Mouse (Mus musculus) heart, postnatal 0 days (tissue): Measurements from ENCODE around the gene Ptprn2.

Experiments
- CTCF ChIP-seq: IDR thresholded peaks from 2 replicates; pipeline ENCODE4 v1.5.1; 2016; ENCODE audit warnings: antibody characterized with exemption, control low read depth, low read depth
- EP300 ChIP-seq: IDR thresholded peaks from 2 replicates; pipeline ENCODE4 v1.6.1; 2016; ENCODE audit warnings: antibody characterized with exemption, low read depth

DNA sequence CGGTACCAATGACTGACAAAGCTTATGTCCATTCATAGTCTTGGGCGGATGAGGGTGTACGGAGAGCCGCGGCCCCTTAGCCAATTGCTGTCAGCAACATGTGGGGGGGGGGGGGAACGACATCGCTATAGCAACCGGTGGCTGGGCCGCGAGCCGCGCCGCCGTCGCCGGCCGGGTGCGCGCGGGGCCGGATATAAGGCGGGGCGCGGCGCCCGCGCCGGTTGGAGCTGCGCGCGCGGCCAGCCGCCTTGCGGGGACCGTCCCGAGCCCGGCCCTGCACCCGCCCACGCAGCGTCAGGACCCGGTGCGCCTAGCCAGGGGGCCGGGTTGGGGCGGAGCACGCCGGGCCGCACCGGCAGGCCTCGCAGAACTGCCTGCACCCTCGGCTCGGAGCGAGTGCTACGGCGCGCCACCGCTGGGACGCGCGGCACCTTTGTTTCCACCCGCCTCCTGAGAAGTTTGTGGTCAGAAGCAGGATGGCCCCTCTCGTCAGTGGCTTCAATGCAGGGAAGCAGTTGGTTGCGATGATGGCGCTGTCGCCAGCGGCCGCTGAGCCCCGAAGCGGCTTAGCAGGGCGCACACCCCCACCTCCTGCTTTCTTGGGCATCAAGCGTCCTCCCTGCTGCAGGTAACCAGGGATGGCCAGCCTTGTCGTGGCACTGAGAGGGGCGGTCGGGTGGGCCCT, 668.3 kb downstream of the Ptprn2 start:
- no peak for TF ChIP-seq EP300
- no peak for TF ChIP-seq CTCF
